15 mouse cellular contexts compared by ENCODE assay signal in the genomic region with DNA sequence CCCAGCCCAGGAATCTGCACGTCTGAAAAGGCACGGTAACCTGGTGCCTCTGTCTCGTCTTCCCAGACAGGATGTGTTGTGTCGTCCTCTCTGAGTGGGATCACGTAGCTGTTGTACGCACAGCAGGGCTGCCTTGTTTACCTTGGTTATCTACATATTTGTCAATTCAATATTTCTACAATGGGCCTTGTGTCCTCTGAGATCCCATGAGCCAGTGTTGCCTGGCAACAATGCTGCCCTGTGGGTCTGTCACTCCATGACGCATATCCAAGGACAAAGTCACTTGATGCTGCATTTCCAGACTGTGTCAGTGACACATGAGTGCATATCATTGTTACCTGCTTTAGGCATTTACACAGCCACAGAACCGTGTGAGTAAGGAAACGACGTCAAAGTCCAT.
DNase-seq lines count a peak whose midpoint lies in the region; ATAC-seq and TF ChIP-seq lines count a peak whose summit lies in the region.
"Had no signal": no experiment of that assay in that cellular context is flagged by ENCODE, and none has a peak within 500 bp of the region (broad histone marks: within the 10 kb centered on the region; RNA-seq: fewer than 3 reads in every experiment).

No protein-coding gene starts in this region.

- 28% methylated on average over 10 of the region's 10 CpGs for WGBS in liver, adult 2 months
- WGBS in stomach, embryonic 14.5 days, result 52% methylated on average over 10 of the region's 10 CpGs

- no peaks in the 10 kb centered on the region for H3K4me1 ChIP-seq in liver, adult 2 months (ENCODE audit: control insufficient read depth, insufficient read depth, low read length)
- H3K4me1 ChIP-seq in stomach, embryonic 14.5 days (ENCODE audit: control insufficient read depth, insufficient read depth, low read length), result no peaks in the 10 kb centered on the region
- H3K4me1 ChIP-seq: limb, embryonic 13.5 days had no signal

- no peak for TF ChIP-seq CTCF in liver, adult 2 months (IDR thresholded peaks at IDR 0.05; ENCODE audit: low read depth, low read length)

- no peak overlapping the region for H3K4me2 ChIP-seq in stomach, embryonic 14.5 days (replicated peaks; ENCODE audit: low read depth, low read length)
- H3K4me2 ChIP-seq: limb, embryonic 13.5 days had no signal

- H3K4me3 ChIP-seq in liver, adult 2 months (ENCODE audit: insufficient read depth, low read depth, low read length), result no peak overlapping the region
- H3K4me3 ChIP-seq in stomach, embryonic 14.5 days (ENCODE audit: low read depth, low read length), result no peak overlapping the region
- H3K4me3 ChIP-seq: limb, embryonic 13.5 days had no signal

- H3K36me3 ChIP-seq in liver, adult 2 months (ENCODE audit: control insufficient read depth, insufficient read depth, low read length), result no peaks in the 10 kb centered on the region
- H3K36me3 ChIP-seq in stomach, embryonic 14.5 days (ENCODE audit: control insufficient read depth, insufficient read depth, low read length), result no peaks in the 10 kb centered on the region
- H3K36me3 ChIP-seq: limb, embryonic 13.5 days had no signal

- peak; percentile 33; the same call in 1 of the 2 replicates for ATAC-seq in stomach, embryonic 14.5 days (ENCODE audit: insufficient number of reproducible peaks, insufficient read depth, low FRiP score, low read depth)

- H3K27me3 ChIP-seq in liver, adult 2 months (ENCODE audit: control insufficient read depth, insufficient read depth, low read length), result no peaks in the 10 kb centered on the region
- H3K27me3 ChIP-seq in stomach, embryonic 14.5 days (ENCODE audit: control insufficient read depth, insufficient read depth, low read length), result no peaks in the 10 kb centered on the region
- H3K27me3 ChIP-seq: limb, embryonic 13.5 days had no signal

- H3K9ac ChIP-seq in liver, adult 2 months (ENCODE audit: low read depth, low read length), result no peak overlapping the region
- H3K9ac ChIP-seq in stomach, embryonic 14.5 days (replicated peaks; ENCODE audit: low read depth, low read length), result no peak overlapping the region
- H3K9ac ChIP-seq: limb, embryonic 13.5 days had no signal

- TF ChIP-seq POLR2A in liver, adult 2 months (IDR thresholded peaks at IDR 0.05; ENCODE audit: extremely low read depth, insufficient read depth, low read length), result no peak

- no peaks in the 10 kb centered on the region for H3K79me2 ChIP-seq in liver, adult 2 months (ENCODE audit: control insufficient read depth, insufficient read depth, low read length)

- H3K9me3 ChIP-seq in stomach, embryonic 14.5 days (ENCODE audit: control insufficient read depth, low read depth, low read length), result no peaks in the 10 kb centered on the region
- H3K9me3 ChIP-seq: limb, embryonic 13.5 days had no signal

- DNase-seq in liver, adult 2 months (ENCODE audit: extremely low read depth, low read depth, low spot score), result peak; percentile 0
- DNase-seq in liver, result no peak
- peak; percentile 34 for DNase-seq in adrenal gland, postnatal 25 days
- peak; percentile 28 for DNase-seq in mesoderm, embryonic 11.5 days (ENCODE audit: low read depth, low spot score)
- DNase-seq in gastrocnemius, postnatal 25 days, result no peak
- DNase-seq in frontal cortex, postnatal 10 days (ENCODE audit: low spot score in 2 of 2), result no peak
- no peak for DNase-seq in kidney, postnatal 14 days
- DNase-seq: cerebellum, adult 11 months; heart, postnatal 4 days; layer of hippocampus, postnatal 36 days; lung, postnatal 10 days; right cerebral cortex, postnatal 14 days; thymus, postnatal 36 days had no signal

- no peak overlapping the region for H3K27ac ChIP-seq in liver, adult 2 months (replicated peaks; ENCODE audit: insufficient read depth, low read depth, low read length)
- no peak overlapping the region for H3K27ac ChIP-seq in stomach, embryonic 14.5 days (ENCODE audit: low read length)
- H3K27ac ChIP-seq: limb, embryonic 13.5 days had no signal

Comparison
In these comparisons a context has a peak if more than half of its experiments do, and no peak if none do; other contexts are left out.
1. DNase-seq: peak in liver, adult 2 months (single experiment), adrenal gland, postnatal 25 days (single experiment) and mesoderm, embryonic 11.5 days (single experiment); none in liver (single experiment), gastrocnemius, postnatal 25 days (single experiment), frontal cortex, postnatal 10 days (0 of 2) and kidney, postnatal 14 days (single experiment).